Mouse (Mus musculus): Measurements from ENCODE around the gene Comt.

DNA sequence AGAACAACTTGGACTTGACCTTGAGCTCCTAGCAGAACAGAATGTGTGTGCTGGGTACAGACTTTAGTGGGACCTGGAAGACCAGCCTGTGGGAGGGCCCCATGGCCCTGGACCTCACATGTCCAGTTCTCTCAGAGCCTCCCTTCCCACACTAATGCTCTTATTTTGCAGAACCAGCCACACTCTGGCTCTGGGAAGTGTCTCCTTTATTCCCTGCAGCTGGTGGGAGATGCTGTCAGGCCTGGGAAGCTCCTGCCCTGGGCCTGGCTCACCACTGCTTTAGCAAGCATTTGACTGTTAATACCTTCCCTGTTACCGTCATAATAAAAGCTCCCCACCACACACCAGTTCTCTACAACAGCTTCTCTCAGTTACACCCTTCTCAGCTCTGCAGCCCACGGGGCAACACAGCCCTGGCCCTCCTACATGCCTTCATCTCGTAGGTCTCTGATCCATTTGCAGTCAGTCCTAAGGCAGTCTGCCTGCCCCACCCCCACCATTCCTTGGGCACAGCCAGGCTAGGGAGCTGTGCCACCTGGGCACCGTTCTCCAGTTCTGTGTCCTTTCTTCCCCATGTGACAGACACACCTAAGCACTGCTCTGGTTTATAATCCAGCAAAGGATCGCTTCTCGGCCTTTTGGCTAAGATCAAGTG, 66.4 kb downstream of the Comt start:
- TF ChIP-seq CTCF (IDR thresholded peaks at IDR 0.05) (no peak), POLR2A (IDR thresholded peaks at IDR 0.05; ENCODE audit: insufficient read depth, low read depth, low read length) (no peak)

Data from heart, adult 2 months (tissue).